Mouse (Mus musculus) G1E (cell line): ENCODE data around the gene Vil1.

ENCODE experiments used
- CTCF ChIP-seq: IDR thresholded peaks from 2 replicates; pipeline ENCODE4 v1.5.1; 2012; ENCODE audit warnings: low read depth, low read length, inconsistent platforms, mixed read lengths
- GATA1 ChIP-seq: IDR thresholded peaks from 2 replicates; pipeline ENCODE4 v1.6.1; 2012; ENCODE audit warnings: borderline replicate concordance, low read length, inconsistent platforms, mixed read lengths
- GATA2 ChIP-seq: IDR thresholded peaks from 2 replicates; pipeline ENCODE4 v1.6.1; 2012; ENCODE audit warnings: low read depth, low read length, inconsistent platforms, borderline replicate concordance
- TAL1 ChIP-seq: conservative IDR thresholded peaks from 2 replicates; pipeline ENCODE4 v1.6.1; 2012; ENCODE audit warnings: low read depth, low read length, inconsistent platforms, mixed read lengths

- TF ChIP-seq CTCF: no peak
- TF ChIP-seq GATA2: no peak
- no peak for TF ChIP-seq TAL1
- TF ChIP-seq GATA1: no peak
Observed at GRCm38 (mm10) chr1:74387386-74387988, 21.7 kb upstream of the Vil1 start.
